Mouse (Mus musculus): ENCODE measurements at regions not wholly inside any gene's neighbourhood (a gene's known extent, or its start where the extent isn't known, plus 50 kb on each side); places are given as distances from the start of the nearest gene placed in this dataset.

DNA sequence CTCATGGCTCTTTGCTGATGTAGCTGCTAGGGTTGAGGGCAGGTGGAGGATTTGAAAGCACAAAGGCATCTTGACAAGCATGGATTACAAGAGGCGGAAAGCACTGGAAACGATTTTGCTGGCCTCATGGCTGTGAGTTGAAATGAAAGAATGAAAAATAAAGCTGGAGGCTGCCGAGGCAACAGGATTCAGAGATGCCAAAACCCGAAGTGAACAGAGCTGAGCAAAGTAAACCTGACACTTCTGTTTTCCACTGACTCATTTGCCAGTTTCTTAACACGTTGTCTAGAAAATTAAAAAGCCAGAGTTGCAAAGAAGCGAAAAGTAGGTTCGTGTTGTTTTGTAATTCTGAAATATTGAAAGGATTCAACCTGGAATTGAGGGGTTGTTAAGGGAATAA lies 504.2 kb upstream of the Frg1 start:
- DNase-seq (ENCODE audit: extremely low spot score, low spot score): no peak
- WGBS: 79% methylated on average over 7 of the region's 7 CpGs
- Histone ChIP-seq H3K27ac (no peak overlapping the region), H3K4me3 (no peak overlapping the region), H3K27me3 (ENCODE audit: poor library complexity, severe bottlenecking) (no peaks in the 10 kb centered on the region), H3K9me3 (0 out of 2 replicates have a peak, but pooled peaks cover 8% of the 10 kb centered on the region), H3K36me3 (replicated peaks) (no peaks in the 10 kb centered on the region), H3K4me1 (no peaks in the 10 kb centered on the region)

DNA sequence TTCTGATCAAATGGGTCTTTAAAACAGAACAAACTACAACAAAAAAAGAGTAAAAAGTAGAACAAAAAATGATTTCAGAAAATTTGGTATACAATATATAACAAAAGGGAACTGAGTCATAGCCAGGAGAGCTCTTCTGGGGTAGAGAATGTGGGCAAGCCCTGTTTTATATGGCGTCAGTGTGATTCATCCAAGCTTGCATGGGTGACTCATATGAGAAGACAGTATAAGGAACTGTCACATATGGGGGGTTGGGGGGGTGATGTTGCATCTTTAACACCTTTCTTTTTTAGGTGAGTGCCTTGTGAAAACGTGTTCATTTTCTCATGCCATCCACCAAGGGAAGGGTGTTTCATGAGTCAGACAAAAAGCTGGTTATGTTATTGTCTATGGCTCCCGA lies 503.7 kb upstream of the Frg1 start:
- DNase-seq (ENCODE audit: extremely low spot score, low spot score): no peak
- H3K36me3 ChIP-seq (replicated peaks): no peaks in the 10 kb centered on the region
- H3K27me3 ChIP-seq (ENCODE audit: poor library complexity, severe bottlenecking): no peaks in the 10 kb centered on the region
- H3K27ac ChIP-seq: no peak overlapping the region
- H3K9me3 ChIP-seq: 0 out of 2 replicates have a peak, but pooled peaks cover 8% of the 10 kb centered on the region
- no peaks in the 10 kb centered on the region for H3K4me1 ChIP-seq
- 89% methylated on average over 3 of the region's 3 CpGs for WGBS
- H3K4me3 ChIP-seq: no peak overlapping the region

GRCm38 (mm10) chr8:41878029-41878748 lies 461.3 kb upstream of the Frg1 start:
- Histone ChIP-seq H3K27ac (peak overlapping the region; percentile 58; the same call in 1 of the 2 replicates), H3K36me3 (replicated peaks) (no peaks in the 10 kb centered on the region), H3K4me3 (no peak overlapping the region), H3K9me3 (no peaks in the 10 kb centered on the region), H3K27me3 (ENCODE audit: poor library complexity, severe bottlenecking) (no peaks in the 10 kb centered on the region), H3K4me1 (peaks cover 37% of the 10 kb centered on the region)
- DNase-seq (ENCODE audit: extremely low spot score, low spot score): no peak
- 27% methylated on average over 2 of the region's 2 CpGs for WGBS

GRCm38 (mm10) chr8:41869681-41870356 lies 452.9 kb upstream of the Frg1 start:
- no peaks in the 10 kb centered on the region for H3K27me3 ChIP-seq (ENCODE audit: poor library complexity, severe bottlenecking)
- no peaks in the 10 kb centered on the region for H3K9me3 ChIP-seq
- no peak for DNase-seq (ENCODE audit: extremely low spot score, low spot score)
- no peaks in the 10 kb centered on the region for H3K4me1 ChIP-seq
- no peak overlapping the region for H3K27ac ChIP-seq
- H3K36me3 ChIP-seq (replicated peaks): no peaks in the 10 kb centered on the region
- no peak overlapping the region for H3K4me3 ChIP-seq
- WGBS: 89% methylated on average over 3 of the region's 3 CpGs

DNA sequence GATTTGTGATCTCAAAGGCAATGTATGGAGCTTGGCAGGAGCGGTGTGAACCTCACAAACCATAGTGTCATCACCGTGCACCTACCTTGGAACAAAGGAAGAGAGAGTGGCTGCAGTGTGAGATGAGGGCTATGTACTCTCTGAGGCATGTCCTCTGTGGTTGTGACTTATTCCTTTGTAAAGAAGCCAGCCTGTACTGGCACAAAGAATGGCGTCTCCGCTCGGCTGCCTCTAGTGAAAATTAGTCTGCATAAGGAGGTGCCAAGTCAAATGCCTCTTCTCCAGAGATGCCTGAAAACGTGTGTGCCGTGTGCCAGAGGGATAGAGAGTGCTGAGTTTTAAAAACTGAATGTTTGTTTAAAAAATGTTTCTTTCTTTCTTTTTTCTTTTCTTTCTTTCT lies 444.0 kb upstream of the Frg1 start:
- Histone ChIP-seq H3K36me3 (replicated peaks) (no peaks in the 10 kb centered on the region), H3K4me3 (no peak overlapping the region), H3K9me3 (no peaks in the 10 kb centered on the region), H3K4me1 (peaks cover 2% of the 10 kb centered on the region; the same call in 1 of the 2 replicates), H3K27ac (no peak overlapping the region), H3K27me3 (ENCODE audit: poor library complexity, severe bottlenecking) (no peaks in the 10 kb centered on the region)
- no peak for DNase-seq (ENCODE audit: extremely low spot score, low spot score)
- 89% methylated on average over 7 of the region's 7 CpGs for WGBS

DNA sequence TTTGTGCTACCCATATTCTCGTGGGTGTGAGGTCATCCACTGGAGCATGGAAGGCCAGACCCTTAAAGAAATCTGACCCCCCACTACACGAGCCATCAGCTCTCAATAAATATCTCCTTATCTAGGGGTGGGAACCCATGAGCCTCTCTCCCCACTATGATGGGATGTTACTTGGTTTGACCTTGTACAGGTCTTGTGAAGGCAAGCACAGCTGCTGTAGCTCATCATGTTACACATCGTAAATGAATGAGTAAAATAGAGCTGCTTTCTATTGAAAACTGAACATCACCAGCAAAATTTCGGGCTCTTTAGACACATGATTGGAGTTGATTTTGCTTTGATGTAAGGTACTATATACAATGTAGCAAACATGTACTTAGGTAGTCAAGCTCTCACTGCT lies 414.8 kb upstream of the Frg1 start:
- Histone ChIP-seq H3K27ac (no peak overlapping the region), H3K27me3 (ENCODE audit: poor library complexity, severe bottlenecking) (no peaks in the 10 kb centered on the region), H3K9me3 (no peaks in the 10 kb centered on the region), H3K4me1 (peaks cover 16% of the 10 kb centered on the region), H3K4me3 (no peak overlapping the region), H3K36me3 (replicated peaks) (no peaks in the 10 kb centered on the region)
- no peak for DNase-seq (ENCODE audit: extremely low spot score, low spot score)
- 86% methylated on average over 4 of the region's 4 CpGs for WGBS

- H3K27ac ChIP-seq: no peak overlapping the region
- 59% methylated on average over 6 of the region's 6 CpGs for WGBS
- peaks cover 16% of the 10 kb centered on the region for H3K4me1 ChIP-seq
- H3K4me3 ChIP-seq: no peak overlapping the region
- H3K9me3 ChIP-seq: no peaks in the 10 kb centered on the region
- no peaks in the 10 kb centered on the region for H3K36me3 ChIP-seq (replicated peaks)
- no peaks in the 10 kb centered on the region for H3K27me3 ChIP-seq (ENCODE audit: poor library complexity, severe bottlenecking)
- peak; percentile 21 for DNase-seq (ENCODE audit: extremely low spot score, low spot score)
Measured at GRCm38 (mm10) chr8:41830407-41830806, 413.5 kb upstream of the Frg1 start.

DNA sequence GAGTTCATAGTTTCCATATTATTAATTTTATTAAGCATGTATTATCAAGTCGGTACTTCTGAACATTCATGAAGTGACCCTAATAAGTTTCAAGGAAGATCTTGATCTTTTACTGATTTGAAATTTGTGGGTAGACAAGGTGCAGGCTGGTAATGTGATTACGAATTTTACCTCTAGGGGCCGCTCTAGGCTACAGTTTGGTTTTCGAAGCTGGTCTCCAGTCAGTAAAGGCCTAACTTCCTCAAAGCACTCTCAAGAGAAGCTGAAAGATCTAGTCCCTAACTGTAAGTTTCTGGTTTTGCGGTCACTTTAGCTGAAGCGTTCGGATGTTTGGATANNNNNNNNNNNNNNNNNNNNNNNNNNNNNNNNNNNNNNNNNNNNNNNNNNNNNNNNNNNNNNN lies 408.1 kb upstream of the Frg1 start:
- Histone ChIP-seq H3K4me3 (no peak overlapping the region), H3K27ac (no peak overlapping the region), H3K36me3 (replicated peaks) (no peaks in the 10 kb centered on the region), H3K9me3 (no peaks in the 10 kb centered on the region), H3K4me1 (peaks cover 16% of the 10 kb centered on the region), H3K27me3 (ENCODE audit: poor library complexity, severe bottlenecking) (no peaks in the 10 kb centered on the region)
- 28% methylated on average over 7 of the region's 7 CpGs for WGBS
- peak; percentile 47 for DNase-seq (ENCODE audit: extremely low spot score, low spot score)

GRCm38 (mm10) chr8:41823041-41823440 lies 406.2 kb upstream of the Frg1 start:
- no peak overlapping the region for H3K4me3 ChIP-seq
- H3K9me3 ChIP-seq: no peaks in the 10 kb centered on the region
- DNase-seq (ENCODE audit: extremely low spot score, low spot score): no peak
- no peaks in the 10 kb centered on the region for H3K27me3 ChIP-seq (ENCODE audit: poor library complexity, severe bottlenecking)
- H3K36me3 ChIP-seq (replicated peaks): no peaks in the 10 kb centered on the region
- H3K4me1 ChIP-seq: peaks cover 13% of the 10 kb centered on the region
- 88% methylated on average over 8 of the region's 8 CpGs for WGBS
- H3K27ac ChIP-seq: no peak overlapping the region

- Histone ChIP-seq H3K36me3 (replicated peaks) (no peaks in the 10 kb centered on the region), H3K4me3 (no peak overlapping the region), H3K4me1 (no peaks in the 10 kb centered on the region; the same call in 1 of the 2 replicates), H3K27ac (no peak overlapping the region), H3K9me3 (no peaks in the 10 kb centered on the region), H3K27me3 (ENCODE audit: poor library complexity, severe bottlenecking) (no peaks in the 10 kb centered on the region)
- no peak for DNase-seq (ENCODE audit: extremely low spot score, low spot score)
- 89% methylated on average over 5 of the region's 5 CpGs for WGBS
Measured at GRCm38 (mm10) chr8:41821676-41822075, 404.8 kb upstream of the Frg1 start.

- no peaks in the 10 kb centered on the region for H3K36me3 ChIP-seq (replicated peaks)
- H3K4me1 ChIP-seq: no peaks in the 10 kb centered on the region; the same call in 1 of the 2 replicates
- H3K27ac ChIP-seq: no peak overlapping the region
- H3K27me3 ChIP-seq (ENCODE audit: poor library complexity, severe bottlenecking): no peaks in the 10 kb centered on the region
- no peaks in the 10 kb centered on the region for H3K9me3 ChIP-seq
- DNase-seq (ENCODE audit: extremely low spot score, low spot score): no peak
- 87% methylated on average over 4 of the region's 4 CpGs for WGBS
- H3K4me3 ChIP-seq: no peak overlapping the region
Measured at GRCm38 (mm10) chr8:41820605-41821395, 403.9 kb upstream of the Frg1 start.

GRCm38 (mm10) chr8:41818577-41818976 lies 401.7 kb upstream of the Frg1 start:
- Histone ChIP-seq H3K9me3 (no peaks in the 10 kb centered on the region), H3K36me3 (replicated peaks) (no peaks in the 10 kb centered on the region), H3K4me3 (no peak overlapping the region), H3K4me1 (no peaks in the 10 kb centered on the region; the same call in 1 of the 2 replicates), H3K27me3 (ENCODE audit: poor library complexity, severe bottlenecking) (no peaks in the 10 kb centered on the region), H3K27ac (0 out of 2 replicates have a peak overlapping the region, but pooled peaks have one; percentile 8)
- 83% methylated on average over 5 of the region's 5 CpGs for WGBS
- no peak for DNase-seq (ENCODE audit: extremely low spot score, low spot score)

DNA sequence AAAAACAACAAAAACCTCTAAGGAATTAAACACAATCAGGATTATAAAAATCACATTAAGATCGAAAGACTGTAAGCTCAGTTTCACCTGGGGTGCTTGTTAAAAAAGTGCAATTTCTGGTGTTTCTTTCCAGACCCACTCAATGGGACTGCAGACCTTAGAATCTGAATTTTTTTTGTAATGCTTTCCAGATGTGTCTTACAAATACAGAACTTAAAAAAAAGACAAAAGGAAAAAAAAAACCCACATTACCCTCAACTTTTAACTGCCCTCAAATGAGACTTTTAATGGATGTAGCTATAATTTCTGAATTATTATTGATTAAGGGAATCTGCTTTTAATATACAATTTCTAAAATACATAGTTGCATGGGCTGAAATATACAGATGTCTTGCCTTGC lies 401.2 kb upstream of the Frg1 start:
- 72% methylated on average over 1 of the region's 1 CpGs for WGBS
- Histone ChIP-seq H3K27me3 (ENCODE audit: poor library complexity, severe bottlenecking) (no peaks in the 10 kb centered on the region), H3K4me1 (no peaks in the 10 kb centered on the region; the same call in 1 of the 2 replicates), H3K27ac (no peak overlapping the region), H3K36me3 (replicated peaks) (no peaks in the 10 kb centered on the region), H3K4me3 (no peak overlapping the region), H3K9me3 (no peaks in the 10 kb centered on the region)
- no peak for DNase-seq (ENCODE audit: extremely low spot score, low spot score)
